Mouse (Mus musculus): ENCODE results near the gene Mphosph9.
"Not testable (repeated sequence)": the region's sequence is repeated elsewhere in the genome, so short reads cannot be mapped to it uniquely, and the experiment has no call there.

Mphosph9 gene

GRCm38 (mm10) chr5:124327510-124328364 lies at the start of gene Mphosph9, which contains the start of gene 2810006K23Rik:
Gene Mphosph9 (minus strand): TSS chr5:124327972.
Gene 2810006K23Rik (plus strand): TSS chr5:124328089.
- DNase-seq (ENCODE audit: low spot score), result peak; percentile 99

GRCm38 (mm10) chr5:124377149-124377548 lies 49.4 kb upstream of the Mphosph9 start:
- peak; percentile 34 for DNase-seq (ENCODE audit: low spot score)

- DNase-seq (ENCODE audit: low spot score), result no peak
These were observed 48.6 kb upstream of the Mphosph9 start for GRCm38 (mm10) chr5:124376401-124376800.

GRCm38 (mm10) chr5:124374298-124374697 lies 46.5 kb upstream of the Mphosph9 start:
- no peak for DNase-seq (ENCODE audit: low spot score)

GRCm38 (mm10) chr5:124366721-124367120 lies 38.9 kb upstream of the Mphosph9 start:
- no peak for DNase-seq (ENCODE audit: low spot score)

- no peak for DNase-seq (ENCODE audit: low spot score)
These were observed 38.0 kb upstream of the Mphosph9 start for GRCm38 (mm10) chr5:124365754-124366153.

- DNase-seq (ENCODE audit: low spot score), result no peak
These were observed 36.6 kb upstream of the Mphosph9 start for GRCm38 (mm10) chr5:124364173-124364918.

- DNase-seq (ENCODE audit: low spot score), result not testable (repeated sequence)
These were observed 35.2 kb upstream of the Mphosph9 start, which contains the start of gene Cdk2ap1 for GRCm38 (mm10) chr5:124362982-124363381. Gene Cdk2ap1 (minus strand): TSS chr5:124363082.

- DNase-seq (ENCODE audit: low spot score), result no peak
These were observed 31.9 kb upstream of the Mphosph9 start for GRCm38 (mm10) chr5:124359641-124360040.

GRCm38 (mm10) chr5:124356695-124357094 lies 28.9 kb upstream of the Mphosph9 start:
- no peak for DNase-seq (ENCODE audit: low spot score)

GRCm38 (mm10) chr5:124355425-124355959 lies 27.7 kb upstream of the Mphosph9 start:
- DNase-seq (ENCODE audit: low spot score), result no peak

GRCm38 (mm10) chr5:124354574-124355424 lies 27.0 kb upstream of the Mphosph9 start:
- peak; percentile 75 for DNase-seq (ENCODE audit: low spot score)

- peak; percentile 79 for DNase-seq (ENCODE audit: low spot score)
These were observed 26.2 kb upstream of the Mphosph9 start for GRCm38 (mm10) chr5:124353726-124354547.

- peak; percentile 39 for DNase-seq (ENCODE audit: low spot score)
These were observed 25.4 kb upstream of the Mphosph9 start for GRCm38 (mm10) chr5:124353011-124353725.

GRCm38 (mm10) chr5:124352141-124352920 lies 24.6 kb upstream of the Mphosph9 start:
- DNase-seq (ENCODE audit: low spot score), result peak; percentile 92

- peak; percentile 29 for DNase-seq (ENCODE audit: low spot score)
These were observed 23.8 kb upstream of the Mphosph9 start for GRCm38 (mm10) chr5:124351604-124352003.

GRCm38 (mm10) chr5:124351111-124351560 lies 23.4 kb upstream of the Mphosph9 start:
- DNase-seq (ENCODE audit: low spot score), result peak; percentile 86

GRCm38 (mm10) chr5:124350350-124350749 lies 22.6 kb upstream of the Mphosph9 start:
- DNase-seq (ENCODE audit: low spot score), result peak; percentile 31

- DNase-seq (ENCODE audit: low spot score), result no peak
These were observed 21.4 kb upstream of the Mphosph9 start for GRCm38 (mm10) chr5:124349196-124349595.

All from MN1 (cell line).